Mouse (Mus musculus): Measurements from ENCODE around the gene Car5b.

Car5b gene

GRCm38 (mm10) chrX:163957803-163958466 is 69.9 kb downstream of the Car5b start:
- peak; percentile 69 for DNase-seq

- DNase-seq: no peak
Observed at GRCm38 (mm10) chrX:163957381-163957780, 70.4 kb downstream of the Car5b start.

DNA sequence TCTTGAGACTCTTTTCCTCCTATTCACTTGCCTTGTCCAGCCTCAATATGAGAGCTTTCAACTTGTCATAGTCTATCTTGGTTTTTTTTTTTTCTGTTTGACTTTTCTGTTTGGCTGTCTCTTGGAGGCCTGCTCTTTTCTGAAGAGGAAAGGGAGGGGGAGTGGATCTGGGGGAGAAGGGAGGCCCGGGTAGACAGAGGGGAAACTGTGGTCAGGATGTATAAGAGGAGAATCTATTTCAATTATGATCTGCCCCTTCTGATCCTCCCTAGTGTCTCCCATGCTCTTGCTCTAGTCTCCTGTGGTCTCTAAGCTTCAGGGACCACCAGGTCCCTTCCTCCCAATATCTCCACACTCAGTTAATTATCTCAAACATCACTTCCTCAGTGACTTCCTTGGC is 76.2 kb downstream of the Car5b start:
- DNase-seq: no peak

GRCm38 (mm10) chrX:163944381-163944780 is 83.4 kb downstream of the Car5b start:
- no peak for DNase-seq

GRCm38 (mm10) chrX:163938587-163938986 is 89.2 kb downstream of the Car5b start:
- DNase-seq: peak; percentile 5

- DNase-seq: no peak
Observed at GRCm38 (mm10) chrX:163934731-163935130, 93.1 kb downstream of the Car5b start.

- no peak for DNase-seq
Observed at GRCm38 (mm10) chrX:163929550-163929949, 98.2 kb downstream of the Car5b start.
